Mouse (Mus musculus): Measurements from ENCODE around the gene Rpgrip1l. TPM values are rescaled to one million over a fixed set of nuclear protein-coding genes. Genes with fewer than 3 reads are reported as not detected.

The Rpgrip1l gene
- total and polyA plus RNA-seq, 3 experiments, result 2.1 to 5.0 (median 3.8) TPM

DNA sequence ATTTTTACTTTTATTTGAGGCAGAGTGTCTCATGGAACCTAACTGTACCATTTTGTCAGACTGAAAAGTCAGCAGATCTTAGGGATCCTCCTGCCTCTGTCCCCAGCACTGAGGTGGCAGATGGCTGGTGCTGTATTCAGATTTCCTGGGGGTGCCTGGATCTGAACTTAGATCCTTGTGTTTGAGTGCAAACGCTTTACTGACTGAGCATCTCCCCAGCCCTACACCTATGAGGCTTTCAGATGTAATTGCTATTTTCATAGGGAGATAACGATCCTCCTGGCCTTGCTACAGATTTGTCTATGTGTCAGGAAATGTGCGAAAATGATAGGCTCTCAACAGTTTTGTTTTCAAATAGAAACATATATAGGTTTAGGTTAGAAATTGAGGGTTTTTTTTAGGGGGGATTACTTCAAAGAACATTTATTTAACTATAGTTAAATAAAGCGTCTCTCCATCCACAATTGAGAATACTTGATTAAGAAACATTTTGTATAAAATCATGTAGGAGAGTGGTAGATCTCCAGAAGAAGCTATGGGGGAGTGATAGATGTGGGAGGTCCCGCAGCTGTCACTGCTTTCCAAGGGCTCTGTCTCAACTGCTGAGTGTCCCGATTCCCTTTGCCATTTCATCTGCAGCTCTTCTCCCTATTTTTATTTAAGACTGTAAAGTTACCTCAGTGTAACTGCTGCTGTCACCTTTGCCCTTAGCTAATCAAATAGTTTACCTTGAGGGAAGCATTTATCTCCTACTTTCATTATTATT is 25.5 kb upstream of the Rpgrip1l start:
- no peak for DNase-seq (ENCODE audit: extremely low read depth)
- H3K27ac ChIP-seq (ENCODE audit: insufficient read depth, low read depth), result no peak overlapping the region
- peaks cover 2% of the 10 kb centered on the region; the same call in 1 of the 2 replicates for H3K79me2 ChIP-seq (replicated peaks; ENCODE audit: control insufficient read depth, extremely low read depth, insufficient read depth, poor library complexity, severe bottlenecking)
- H3K4me2 ChIP-seq (ENCODE audit: insufficient read depth, low read depth, poor library complexity, severe bottlenecking), result no peak overlapping the region
- H3K9me3 ChIP-seq (replicated peaks; ENCODE audit: low read length), result peaks cover 10% of the 10 kb centered on the region
- H3K27me3 ChIP-seq (replicated peaks), result no peaks in the 10 kb centered on the region
- TF ChIP-seq SIN3A (IDR thresholded peaks at IDR 0.05; ENCODE audit: low read length) (no peak), USF1 (IDR thresholded peaks at IDR 0.05; ENCODE audit: low read depth, low read length) (no peak), UBTF (IDR thresholded peaks at IDR 0.05; ENCODE audit: low read depth, low read length) (no peak), IRF4 (IDR thresholded peaks at IDR 0.05; ENCODE audit: low read depth, low read length) (no peak), NRF1 (IDR thresholded peaks at IDR 0.05; ENCODE audit: low read depth, low read length) (no peak), PAX5 (IDR thresholded peaks at IDR 0.05; ENCODE audit: low read length) (no peak), GABPA (IDR thresholded peaks at IDR 0.05; ENCODE audit: insufficient replicate concordance, low read depth, low read length) (no peak), JUND (conservative IDR thresholded peaks at IDR 0.05; ENCODE audit: low read depth, low read length) (no peak), ZKSCAN1 (IDR thresholded peaks at IDR 0.05; ENCODE audit: borderline replicate concordance, low read depth, low read length) (no peak), NELFE (IDR thresholded peaks at IDR 0.05; ENCODE audit: low read depth, low read length) (no peak), SMC3 (IDR thresholded peaks at IDR 0.05; ENCODE audit: low read depth, low read length) (no peak), JUN (IDR thresholded peaks at IDR 0.05; ENCODE audit: insufficient read depth, low read depth, low read length) (no peak), BHLHE40 (IDR thresholded peaks at IDR 0.05; ENCODE audit: low read depth, low read length) (no peak)
- no peak overlapping the region for H3K9ac ChIP-seq (ENCODE audit: insufficient read depth, low read depth)
- dilution Hi-C loops (cut with MboI; ENCODE audit: extremely low pct_ligation_motif_present, extremely low pct_unique_long_range_greater_than_20kb, low sequenced_read_pairs) (no loop called here), in situ Hi-C loops (cut with MboI; ENCODE audit: low pct_ligation_motif_present, low pct_unique_long_range_greater_than_20kb, low sequenced_read_pairs) (no loop called here)
- H3K4me3 ChIP-seq (replicated peaks in 1 of 3; ENCODE audit: low read depth in 2 of 3, low read length in 2 of 3, poor library complexity in 1 of 3), result no peak overlapping the region
- peaks cover 0 to 12% of the 10 kb centered on the region in 2 experiments; a peak in 2 of 4 replicates for H3K4me1 ChIP-seq (ENCODE audit: control insufficient read depth in 1 of 2, insufficient read depth in 2 of 2)
- peaks cover 2 to 31% of the 10 kb centered on the region in 2 experiments for H3K36me3 ChIP-seq (replicated peaks in 1 of 2; ENCODE audit: control insufficient read depth in 1 of 2, insufficient read depth in 1 of 2, low read length in 1 of 2)

DNA sequence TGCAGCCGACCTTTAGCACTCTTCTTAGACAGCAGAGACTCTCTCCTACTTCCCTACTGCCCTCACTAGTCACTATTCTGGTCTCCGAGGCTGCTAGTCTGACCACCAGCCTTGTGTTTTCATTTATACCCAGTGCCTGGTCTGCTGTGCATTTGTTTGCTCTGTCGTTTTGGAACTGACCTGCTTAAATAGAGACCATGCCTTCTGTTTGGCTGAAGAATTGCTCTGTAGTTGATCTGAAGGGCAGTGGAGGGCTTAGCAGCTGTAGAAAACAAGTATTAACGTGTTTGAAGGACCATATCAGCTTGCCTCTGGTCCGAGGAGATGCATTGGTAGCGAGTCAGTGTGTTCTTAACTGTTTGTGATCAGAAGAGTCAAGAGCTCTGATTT is 16.4 kb upstream of the Rpgrip1l start:
- TF ChIP-seq JUND (conservative IDR thresholded peaks at IDR 0.05; ENCODE audit: low read depth, low read length) (no peak), TBP (conservative IDR thresholded peaks at IDR 0.05; ENCODE audit: low read depth, low read length) (no peak), TCF12 (IDR thresholded peaks at IDR 0.05; ENCODE audit: low read depth, low read length) (no peak), JUN (IDR thresholded peaks at IDR 0.05; ENCODE audit: insufficient read depth, low read depth, low read length) (no peak), RAD21 (IDR thresholded peaks at IDR 0.05; ENCODE audit: low read depth, low read length) (no peak), MXI1 (IDR thresholded peaks at IDR 0.05; ENCODE audit: low read depth, low read length) (no peak), UBTF (IDR thresholded peaks at IDR 0.05; ENCODE audit: low read depth, low read length) (no peak), ZMIZ1 (IDR thresholded peaks at IDR 0.05; ENCODE audit: low read depth, low read length) (no peak), RCOR1 (conservative IDR thresholded peaks at IDR 0.05; ENCODE audit: low read depth, low read length) (no peak), ELF1 (IDR thresholded peaks at IDR 0.05; ENCODE audit: low read depth, low read length) (no peak), CHD2 (IDR thresholded peaks at IDR 0.05; ENCODE audit: low read length) (no peak), HCFC1 (IDR thresholded peaks at IDR 0.05; ENCODE audit: low read depth, low read length) (no peak), USF1 (IDR thresholded peaks at IDR 0.05; ENCODE audit: low read depth, low read length) (no peak), KAT2A (IDR thresholded peaks at IDR 0.05; ENCODE audit: insufficient replicate concordance, low read length) (no peak), BHLHE40 (IDR thresholded peaks at IDR 0.05; ENCODE audit: low read depth, low read length) (no peak)

More for the DNA sequence above, 16.4 kb upstream of the Rpgrip1l start:
- DNase-seq (ENCODE audit: extremely low read depth), result no peak
- Histone ChIP-seq H3K27me3 (replicated peaks) (no peaks in the 10 kb centered on the region), H3K4me1 (ENCODE audit: control insufficient read depth in 1 of 2, insufficient read depth in 2 of 2) (peaks cover 0 to 5% of the 10 kb centered on the region in 2 experiments; a peak in 1 of 4 replicates), H3K9me3 (replicated peaks; ENCODE audit: low read length) (peaks cover 2% of the 10 kb centered on the region), H3K79me2 (replicated peaks; ENCODE audit: control insufficient read depth, extremely low read depth, insufficient read depth, poor library complexity, severe bottlenecking) (peaks cover 5% of the 10 kb centered on the region; the same call in 1 of the 2 replicates), H3K4me3 (replicated peaks in 1 of 3; ENCODE audit: low read depth in 2 of 3, low read length in 2 of 3, poor library complexity in 1 of 3) (no peak overlapping the region), H3K4me2 (ENCODE audit: insufficient read depth, low read depth, poor library complexity, severe bottlenecking) (no peak overlapping the region), H3K36me3 (replicated peaks in 1 of 2; ENCODE audit: control insufficient read depth in 1 of 2, insufficient read depth in 1 of 2, low read length in 1 of 2) (peaks cover 10 to 45% of the 10 kb centered on the region in 2 experiments), H3K9ac (ENCODE audit: insufficient read depth, low read depth) (no peak overlapping the region), H3K27ac (ENCODE audit: insufficient read depth, low read depth) (no peak overlapping the region)
- in situ Hi-C loops (cut with MboI; ENCODE audit: low pct_ligation_motif_present, low pct_unique_long_range_greater_than_20kb, low sequenced_read_pairs) (no loop called here), dilution Hi-C loops (cut with MboI; ENCODE audit: extremely low pct_ligation_motif_present, extremely low pct_unique_long_range_greater_than_20kb, low sequenced_read_pairs) (no loop called here)

All from CH12.LX (cell line).